Mouse (Mus musculus) E14TG2a.4 (cell line): Measurements from ENCODE around the gene Fbxo28.

Source experiments
- CTCF ChIP-seq: conservative IDR thresholded peaks from 2 replicates; pipeline ENCODE4 v1.5.1; 2014; ENCODE audit warnings: low read length
- NANOG ChIP-seq: IDR thresholded peaks from 2 replicates; pipeline ENCODE4 v1.6.1; 2014; ENCODE audit warnings: borderline replicate concordance, low read length, mixed read lengths
- POU5F1 ChIP-seq: IDR thresholded peaks from 2 replicates; pipeline ENCODE4 v1.6.1; 2014; ENCODE audit warnings: low read length, borderline replicate concordance

DNA sequence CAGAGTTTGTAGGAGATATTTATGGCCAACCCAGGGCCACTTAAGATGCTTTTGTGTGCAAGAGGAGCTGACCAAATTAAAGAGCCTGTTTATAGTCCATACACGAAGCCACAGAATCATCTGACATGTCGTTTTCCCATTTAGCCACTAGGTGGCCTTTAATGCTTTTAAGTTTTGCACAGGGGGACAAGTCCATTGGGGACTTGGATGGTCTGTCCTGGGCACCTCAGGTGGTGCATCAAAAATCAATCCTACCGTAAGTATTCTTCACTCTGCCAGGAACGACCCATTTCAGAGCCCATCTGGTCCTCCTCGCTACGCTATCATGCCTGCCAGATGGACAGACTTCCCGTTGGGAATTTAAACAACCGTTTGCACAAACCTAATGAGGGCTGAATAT lies 34.8 kb upstream of the Fbxo28 start:
- TF ChIP-seq CTCF, result peak; percentile 67
- TF ChIP-seq NANOG, result no peak
- no peak for TF ChIP-seq POU5F1
